Mouse (Mus musculus) heart, postnatal 0 days (tissue): ENCODE results near the gene Nectin2. TPM values are rescaled to one million over a fixed set of nuclear protein-coding genes. Genes with fewer than 3 reads are reported as not detected.
A peak's percentile ranks its signal among the peaks of the same experiment; 100 is the strongest.

Experiments used
- ATAC-seq: fragments of 200-750 bp; cut with Nextera tagmentation; 2 replicates; pipeline ENCODE4 v1.8.0; 2017; ENCODE audit warnings: low read depth, moderate number of reproducible peaks, moderate library complexity; ENCODE audit not compliant: insufficient read depth
- DNase-seq: peaks from one replicate; pipeline ENCODE4 v3.0.0-alpha.2; 2016; ENCODE audit warnings: low spot score
- H3K27ac ChIP-seq: fragments of 300-500 bp; sonication (generic); 2 replicates; pipeline ENCODE4 v1.5.1; 2014; ENCODE audit warnings: low read depth, mild to moderate bottlenecking
- H3K27me3 ChIP-seq: fragments of 300-500 bp; sonication (generic); 2 replicates; pipeline ENCODE4 v1.6.1; 2014; ENCODE audit warnings: low read length, mixed read lengths; ENCODE audit not compliant: control insufficient read depth, insufficient read depth
- H3K36me3 ChIP-seq: fragments of 300-500 bp; sonication (generic); replicated peaks from 2 replicates; pipeline ENCODE4 v1.6.1; 2014; ENCODE audit warnings: low read length, mixed read lengths; ENCODE audit not compliant: control insufficient read depth, insufficient read depth
- H3K4me1 ChIP-seq: fragments of 300-500 bp; sonication (generic); 2 replicates; pipeline ENCODE4 v1.6.1; 2014; ENCODE audit warnings: antibody characterized with exemption; ENCODE audit not compliant: control insufficient read depth, insufficient read depth
- H3K4me2 ChIP-seq: fragments of 300-500 bp; sonication (generic); 2 replicates; pipeline ENCODE4 v1.6.1; 2014; ENCODE audit warnings: low read depth, mild to moderate bottlenecking, low read length, moderate library complexity
- H3K4me3 ChIP-seq: fragments of 300-500 bp; sonication (generic); 2 replicates; pipeline ENCODE4 v1.5.1; 2014; ENCODE audit warnings: low read depth, low read length
- H3K9ac ChIP-seq: fragments of 300-500 bp; sonication (generic); replicated peaks from 2 replicates; pipeline ENCODE4 v1.6.1; 2014; ENCODE audit warnings: low read depth, low read length, mixed read lengths
- H3K9me3 ChIP-seq: fragments of 300-500 bp; sonication (generic); replicated peaks from 2 replicates; pipeline ENCODE4 v1.6.1; 2016; ENCODE audit warnings: low read length; ENCODE audit not compliant: control insufficient read depth
- CTCF ChIP-seq: IDR thresholded peaks from 2 replicates; pipeline ENCODE4 v1.5.1; 2016; ENCODE audit warnings: antibody characterized with exemption, control low read depth, low read depth
- EP300 ChIP-seq: IDR thresholded peaks from 2 replicates; pipeline ENCODE4 v1.6.1; 2016; ENCODE audit warnings: antibody characterized with exemption, low read depth
- WGBS: fragments of 180-500 bp; shearing (Covaris S2); extraction: QIAGEN DNeasy Blood & Tissue Kit; methylation state at CpG from one replicate; pipeline ENCODE4 v1.1.7; 2014; 5-methylcytosine and 5-hydroxymethylcytosine counted together
- polyA plus RNA-seq: library from polyadenylated mRNA; unstranded; fragments of >200 nt; fragmentation: Nextera tagmentation; extraction: Ambion mirVana; gene quantifications from 2 replicates; pipeline ENCODE4 v1.2.1, GENCODE M21; 2015
- total RNA-seq: library from RNA; depleted of rRNA; stranded (reverse); fragments of >200 nt; gene quantifications from 2 replicates; pipeline ENCODE4 v1.2.3, GENCODE M21; 2014; ENCODE audit warnings: low replicate concordance

Nectin2 gene
- total and polyA plus RNA-seq, 2 experiments from 2014 or later: 43.6 to 81.3 TPM

GRCm38 (mm10) chr7:19726541-19726940 lies 23.7 kb downstream of the Nectin2 start:
- no peak for TF ChIP-seq EP300
- TF ChIP-seq CTCF: no peak
- Histone ChIP-seq H3K36me3 (peaks cover 76% of the 10 kb centered on the region), H3K4me2 (no peak overlapping the region), H3K4me1 (no peaks in the 10 kb centered on the region), H3K9ac (no peak overlapping the region), H3K27ac (no peak overlapping the region), H3K9me3 (no peaks in the 10 kb centered on the region), H3K4me3 (no peak overlapping the region), H3K27me3 (no peaks in the 10 kb centered on the region)
- 92% methylated on average over 4 of the region's 4 CpGs for WGBS
- DNase-seq: no peak
- no peak for ATAC-seq

- DNase-seq (no peak), ATAC-seq (no peak)
- Histone ChIP-seq H3K36me3 (peaks cover 59% of the 10 kb centered on the region), H3K9me3 (peaks cover 11% of the 10 kb centered on the region; the same call in 1 of the 2 replicates), H3K4me1 (no peaks in the 10 kb centered on the region), H3K4me2 (no peak overlapping the region), H3K27ac (no peak overlapping the region), H3K9ac (no peak overlapping the region), H3K4me3 (no peak overlapping the region), H3K27me3 (no peaks in the 10 kb centered on the region)
- no peak for TF ChIP-seq CTCF
- TF ChIP-seq EP300: no peak
- 92% methylated on average over 12 of the region's 12 CpGs for WGBS
Measured at GRCm38 (mm10) chr7:19724167-19724566, 26.1 kb downstream of the Nectin2 start.

GRCm38 (mm10) chr7:19722754-19723195 lies 27.5 kb downstream of the Nectin2 start:
- Histone ChIP-seq H3K27ac (peak overlapping the region; percentile 63), H3K4me1 (no peaks in the 10 kb centered on the region), H3K9me3 (peaks cover 11% of the 10 kb centered on the region; the same call in 1 of the 2 replicates), H3K36me3 (peaks cover 48% of the 10 kb centered on the region), H3K9ac (no peak overlapping the region), H3K4me2 (no peak overlapping the region), H3K4me3 (no peak overlapping the region), H3K27me3 (no peaks in the 10 kb centered on the region)
- 80% methylated on average over 6 of the region's 6 CpGs for WGBS
- DNase-seq (peak; percentile 63), ATAC-seq (peak; percentile 76)
- TF ChIP-seq CTCF: no peak
- peak; percentile 89 for TF ChIP-seq EP300

- ATAC-seq (no peak), DNase-seq (no peak)
- Histone ChIP-seq H3K9me3 (peaks cover 11% of the 10 kb centered on the region; the same call in 1 of the 2 replicates), H3K4me2 (no peak overlapping the region), H3K4me1 (peaks cover 8% of the 10 kb centered on the region; the same call in 1 of the 2 replicates), H3K27me3 (no peaks in the 10 kb centered on the region), H3K4me3 (no peak overlapping the region), H3K27ac (no peak overlapping the region), H3K36me3 (peaks cover 22% of the 10 kb centered on the region), H3K9ac (no peak overlapping the region)
- WGBS: 95% methylated on average over 4 of the region's 4 CpGs
- TF ChIP-seq EP300: no peak
- no peak for TF ChIP-seq CTCF
Measured at GRCm38 (mm10) chr7:19719200-19719599, 31.1 kb downstream of the Nectin2 start.

- H3K4me1 ChIP-seq: peaks cover 8% of the 10 kb centered on the region; the same call in 1 of the 2 replicates
- H3K36me3 ChIP-seq: peaks cover 19% of the 10 kb centered on the region
- no peak overlapping the region for H3K4me2 ChIP-seq
- TF ChIP-seq CTCF (no peak), EP300 (no peak)
- no peak for DNase-seq
- H3K9ac ChIP-seq: no peak overlapping the region
- no peak for ATAC-seq
- no peak overlapping the region for H3K4me3 ChIP-seq
- H3K27ac ChIP-seq: no peak overlapping the region
- WGBS: 86% methylated on average over 5 of the region's 5 CpGs
- peaks cover 11% of the 10 kb centered on the region; the same call in 1 of the 2 replicates for H3K9me3 ChIP-seq
- no peaks in the 10 kb centered on the region for H3K27me3 ChIP-seq
Measured at GRCm38 (mm10) chr7:19718297-19718952, 31.9 kb downstream of the Nectin2 start.

GRCm38 (mm10) chr7:19717346-19717745 lies 32.9 kb downstream of the Nectin2 start:
- Histone ChIP-seq H3K27ac (no peak overlapping the region), H3K36me3 (peaks cover 29% of the 10 kb centered on the region), H3K4me1 (peaks cover 8% of the 10 kb centered on the region; the same call in 1 of the 2 replicates), H3K9me3 (peaks cover 11% of the 10 kb centered on the region; the same call in 1 of the 2 replicates), H3K4me2 (no peak overlapping the region), H3K27me3 (no peaks in the 10 kb centered on the region), H3K9ac (no peak overlapping the region), H3K4me3 (no peak overlapping the region)
- DNase-seq (no peak), ATAC-seq (no peak)
- no peak for TF ChIP-seq CTCF
- no peak for TF ChIP-seq EP300
- 90% methylated on average over 4 of the region's 4 CpGs for WGBS
